ENCODE assay signal across 14 mouse cellular contexts in genomic region chr3:130940302-130940867, GRCm38 (mm10).
DNase-seq lines count a peak whose midpoint lies in the region; ATAC-seq and TF ChIP-seq lines count a peak whose summit lies in the region.
"Had no signal": no experiment of that assay in that cellular context is flagged by ENCODE, and none has a peak within 500 bp of the region (broad histone marks: within the 10 kb centered on the region; RNA-seq: fewer than 3 reads in every experiment).

No protein-coding gene starts in this region.

- WGBS in hindbrain, postnatal 0 days, result 61% methylated on average over 5 of the region's 5 CpGs
- WGBS in hindbrain, embryonic 14.5 days, result 80% methylated on average over 5 of the region's 5 CpGs
- WGBS in stomach, postnatal 0 days, result 55% methylated on average over 5 of the region's 5 CpGs

- no peak overlapping the region for H3K4me2 ChIP-seq in hindbrain, postnatal 0 days (ENCODE audit: low read depth, low read length)
- no peak overlapping the region for H3K4me2 ChIP-seq in hindbrain, embryonic 14.5 days (replicated peaks)
- H3K4me2 ChIP-seq in stomach, postnatal 0 days (replicated peaks; ENCODE audit: low read depth), result no peak overlapping the region
- H3K4me2 ChIP-seq: heart, embryonic 13.5 days had no signal

- H3K9ac ChIP-seq in hindbrain, postnatal 0 days (replicated peaks; ENCODE audit: low read length), result no peak overlapping the region
- H3K9ac ChIP-seq in hindbrain, embryonic 14.5 days, result no peak overlapping the region
- no peak overlapping the region for H3K9ac ChIP-seq in stomach, postnatal 0 days (ENCODE audit: low read length)
- H3K9ac ChIP-seq: heart, embryonic 13.5 days; liver, embryonic 14.5 days had no signal

- no peaks in the 10 kb centered on the region for H3K36me3 ChIP-seq in hindbrain, postnatal 0 days (ENCODE audit: insufficient read depth, low read length)
- no peaks in the 10 kb centered on the region for H3K36me3 ChIP-seq in hindbrain, embryonic 14.5 days (replicated peaks; ENCODE audit: control insufficient read depth, insufficient read depth)
- H3K36me3 ChIP-seq in stomach, postnatal 0 days (ENCODE audit: control insufficient read depth, insufficient read depth, low read length), result no peaks in the 10 kb centered on the region
- H3K36me3 ChIP-seq: G1E; heart, embryonic 13.5 days had no signal

- no peak overlapping the region for H3K4me3 ChIP-seq in hindbrain, postnatal 0 days (ENCODE audit: low read length)
- H3K4me3 ChIP-seq in hindbrain, embryonic 14.5 days (replicated peaks; ENCODE audit: low read length), result no peak overlapping the region
- H3K4me3 ChIP-seq in stomach, postnatal 0 days (ENCODE audit: low read depth, low read length), result no peak overlapping the region
- H3K4me3 ChIP-seq: heart, embryonic 13.5 days had no signal

- H3K27me3 ChIP-seq in hindbrain, postnatal 0 days (ENCODE audit: insufficient read depth, low read length), result no peaks in the 10 kb centered on the region
- H3K27me3 ChIP-seq in hindbrain, embryonic 14.5 days (ENCODE audit: control insufficient read depth, insufficient read depth, low read length), result no peaks in the 10 kb centered on the region
- no peaks in the 10 kb centered on the region for H3K27me3 ChIP-seq in stomach, postnatal 0 days (ENCODE audit: control insufficient read depth, insufficient read depth, low read length)
- H3K27me3 ChIP-seq: heart, embryonic 13.5 days had no signal

- no peak for TF ChIP-seq EP300 in stomach, postnatal 0 days (optimal IDR thresholded peaks at IDR 0.05)

- no peak overlapping the region for H3K27ac ChIP-seq in hindbrain, postnatal 0 days
- H3K27ac ChIP-seq in hindbrain, embryonic 14.5 days, result no peak overlapping the region
- H3K27ac ChIP-seq in stomach, postnatal 0 days (replicated peaks), result no peak overlapping the region
- H3K27ac ChIP-seq: heart, embryonic 13.5 days; liver, embryonic 14.5 days had no signal

- no peaks in the 10 kb centered on the region for H3K9me3 ChIP-seq in hindbrain, postnatal 0 days (ENCODE audit: low read length)
- H3K9me3 ChIP-seq in hindbrain, embryonic 14.5 days (ENCODE audit: control insufficient read depth, low read length), result no peaks in the 10 kb centered on the region
- no peaks in the 10 kb centered on the region for H3K9me3 ChIP-seq in stomach, postnatal 0 days (ENCODE audit: control insufficient read depth, low read length)
- H3K9me3 ChIP-seq: heart, embryonic 13.5 days had no signal

- no peak for TF ChIP-seq CTCF in hindbrain, postnatal 0 days (IDR thresholded peaks at IDR 0.05; ENCODE audit: low read depth)
- peak; percentile 20; the same call in 1 of the 2 replicates for TF ChIP-seq CTCF in stomach, postnatal 0 days (IDR thresholded peaks at IDR 0.05; ENCODE audit: low read depth)

- peak; percentile 71 for ATAC-seq in hindbrain, postnatal 0 days
- ATAC-seq in hindbrain, embryonic 14.5 days (ENCODE audit: low FRiP score), result no peak
- ATAC-seq in stomach, postnatal 0 days (ENCODE audit: low FRiP score, low TSS enrichment), result no peak
- ATAC-seq: intestine, postnatal 0 days had no signal

- 0 out of 2 replicates have a peak, but pooled peaks cover under 1% of the 10 kb centered on the region for H3K4me1 ChIP-seq in hindbrain, postnatal 0 days (ENCODE audit: insufficient read depth, low read length)
- no peaks in the 10 kb centered on the region for H3K4me1 ChIP-seq in hindbrain, embryonic 14.5 days (replicated peaks; ENCODE audit: control insufficient read depth, insufficient read depth, low read length)
- H3K4me1 ChIP-seq in stomach, postnatal 0 days (replicated peaks; ENCODE audit: control insufficient read depth, insufficient read depth), result 0 out of 2 replicates have a peak, but pooled peaks cover 2% of the 10 kb centered on the region

- DNase-seq in adrenal gland, adult 2 months, result peak; percentile 32
- no peak for DNase-seq in adrenal gland, postnatal 4 days (ENCODE audit: low spot score in 2 of 2)
- peak; percentile 74 for DNase-seq in hindbrain, postnatal 0 days (ENCODE audit: low spot score)
- DNase-seq in hindbrain, embryonic 14.5 days (ENCODE audit: low spot score), result no peak
- DNase-seq in urinary bladder, postnatal 14 days (ENCODE audit: low spot score), result peak; percentile 38
- DNase-seq in urinary bladder, postnatal 4 days (ENCODE audit: low spot score in 2 of 2), result no peak
- no peak for DNase-seq in stomach, postnatal 0 days (ENCODE audit: low spot score)
- no peak for DNase-seq in frontal cortex, postnatal 36 days (ENCODE audit: low spot score in 2 of 2)
- DNase-seq: midbrain, embryonic 14.5 days; thymus, postnatal 36 days had no signal

Comparison
In these comparisons a context has a peak if more than half of its experiments do, and no peak if none do; other contexts are left out.
1. DNase-seq: peak in adrenal gland, adult 2 months (single experiment), hindbrain, postnatal 0 days (single experiment) and urinary bladder, postnatal 14 days (single experiment); none in adrenal gland, postnatal 4 days (0 of 2), hindbrain, embryonic 14.5 days (single experiment), urinary bladder, postnatal 4 days (0 of 2), stomach, postnatal 0 days (single experiment) and frontal cortex, postnatal 36 days (0 of 2).